Mouse (Mus musculus): ENCODE data around the gene Tmem54. TPM values are rescaled to one million over a fixed set of nuclear protein-coding genes. Genes with fewer than 3 reads are reported as not detected.

Gene Tmem54
- polyA plus RNA-seq, 1 experiment from 2014 or later, result 27.5 TPM

DNA sequence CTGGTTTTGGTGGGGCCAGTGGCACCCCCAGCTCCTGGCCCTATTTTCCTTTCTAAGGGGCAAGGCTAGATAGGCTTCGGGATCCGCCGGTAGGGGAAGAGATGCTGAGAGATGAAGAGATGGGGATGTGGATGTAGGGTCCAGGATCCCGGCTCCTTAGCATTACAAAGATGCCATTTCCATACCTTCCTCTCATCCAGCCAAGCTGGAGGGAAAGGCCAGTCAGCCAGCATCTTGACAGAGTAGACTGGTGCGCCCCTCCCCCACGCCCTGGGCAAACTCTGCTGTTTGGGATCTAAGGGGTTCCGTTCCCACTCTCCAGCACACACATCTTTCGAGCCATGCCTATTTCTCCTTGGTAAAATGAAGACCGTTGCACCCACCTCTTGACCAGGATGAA lies 725 bp downstream of the Tmem54 start:
- H3K9me3 ChIP-seq, result no peaks in the 10 kb centered on the region
- 25% methylated on average over 9 of the region's 9 CpGs for WGBS
- no peak overlapping the region for H3K9ac ChIP-seq
- peaks cover 13% of the 10 kb centered on the region for H3K4me1 ChIP-seq
- no peak overlapping the region for H3K27ac ChIP-seq
- no peak for ATAC-seq (ENCODE audit: insufficient number of reproducible peaks, low FRiP score, low TSS enrichment, low read depth)
- H3K36me3 ChIP-seq, result no peaks in the 10 kb centered on the region
- H3K4me3 ChIP-seq, result peak overlapping the region; percentile 33
- peaks cover 37% of the 10 kb centered on the region for H3K27me3 ChIP-seq
- H3K4me2 ChIP-seq, result no peak overlapping the region

DNA sequence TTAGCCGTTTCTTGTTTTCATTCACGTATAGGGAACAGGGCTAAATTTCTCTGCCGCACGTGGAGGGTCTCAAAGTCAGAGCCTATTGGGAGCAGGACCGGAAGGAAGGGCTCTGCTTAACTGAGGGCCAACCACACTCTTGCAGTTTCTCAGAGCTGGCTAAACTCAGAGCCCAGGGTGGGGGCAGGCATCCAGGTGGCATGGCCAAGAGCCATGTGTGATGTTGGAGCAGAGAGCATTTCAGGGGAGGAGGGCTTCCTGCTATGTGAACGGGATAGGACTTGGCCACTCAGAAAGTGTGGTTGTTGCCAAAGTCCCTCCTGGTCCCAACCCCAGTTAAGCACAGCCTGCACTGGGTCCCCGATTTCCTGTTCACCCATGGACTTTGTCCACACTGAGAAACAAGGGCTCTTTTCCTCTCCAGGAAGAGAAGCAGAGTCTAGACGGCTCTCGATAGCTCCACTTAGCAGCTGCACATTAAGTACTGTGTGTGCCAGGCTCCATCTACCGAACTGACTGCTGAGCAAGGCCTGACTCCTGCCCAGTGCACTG lies 2.1 kb downstream of the Tmem54 start:
- H3K4me1 ChIP-seq, result peaks cover 18% of the 10 kb centered on the region
- no peak for ATAC-seq (ENCODE audit: insufficient number of reproducible peaks, low FRiP score, low TSS enrichment, low read depth)
- no peak overlapping the region for H3K4me2 ChIP-seq
- 56% methylated on average over 10 of the region's 10 CpGs for WGBS
- peaks cover 37% of the 10 kb centered on the region for H3K27me3 ChIP-seq
- no peaks in the 10 kb centered on the region for H3K36me3 ChIP-seq
- H3K9ac ChIP-seq, result no peak overlapping the region
- no peak overlapping the region for H3K27ac ChIP-seq
- H3K4me3 ChIP-seq, result no peak overlapping the region
- H3K9me3 ChIP-seq, result no peaks in the 10 kb centered on the region

DNA sequence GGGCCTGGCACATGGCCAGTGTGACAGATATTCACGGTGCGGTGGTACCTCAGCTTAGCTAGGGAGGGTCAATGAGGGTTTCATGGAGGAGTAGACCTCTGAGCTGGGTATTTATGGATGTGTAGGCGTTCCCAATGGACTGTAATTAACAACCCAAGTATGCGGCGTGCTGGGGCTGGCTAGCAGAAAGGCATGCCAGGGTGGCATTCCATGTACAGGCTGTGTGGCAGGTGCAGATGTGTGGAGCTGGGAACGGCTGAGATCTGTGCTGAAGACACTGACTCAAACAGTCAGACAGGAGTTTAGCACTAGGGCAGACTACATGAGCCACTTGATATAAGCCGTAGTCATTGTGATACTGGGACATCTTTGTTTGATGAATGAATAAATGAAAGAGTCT lies 3.3 kb downstream of the Tmem54 start:
- H3K9me3 ChIP-seq, result no peaks in the 10 kb centered on the region
- H3K4me2 ChIP-seq, result no peak overlapping the region
- 71% methylated on average over 7 of the region's 7 CpGs for WGBS
- peaks cover 33% of the 10 kb centered on the region for H3K27me3 ChIP-seq
- peaks cover 22% of the 10 kb centered on the region for H3K4me1 ChIP-seq
- no peak for ATAC-seq (ENCODE audit: insufficient number of reproducible peaks, low FRiP score, low TSS enrichment, low read depth)
- H3K36me3 ChIP-seq, result no peaks in the 10 kb centered on the region
- H3K9ac ChIP-seq, result no peak overlapping the region
- no peak overlapping the region for H3K4me3 ChIP-seq
- no peak overlapping the region for H3K27ac ChIP-seq

DNA sequence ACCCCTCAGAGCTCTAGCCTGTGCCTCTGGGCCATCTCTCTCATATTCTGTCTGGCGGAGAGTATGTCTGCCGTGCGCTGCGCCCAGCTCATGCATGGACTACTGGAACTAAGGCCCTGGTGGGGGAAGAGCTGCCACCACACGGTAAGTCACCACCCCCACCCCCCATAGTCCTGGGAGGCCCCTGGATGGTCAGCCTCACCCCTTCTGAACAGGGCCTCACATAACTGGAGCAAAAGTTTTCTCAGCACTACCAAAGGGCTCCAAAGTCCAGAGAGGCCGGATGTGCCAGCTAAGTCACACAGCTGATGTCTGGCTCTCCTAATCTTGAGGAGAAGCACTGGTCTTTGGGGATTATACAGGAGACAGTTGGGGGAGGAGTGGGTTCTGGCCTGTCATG lies 5.5 kb downstream of the Tmem54 start:
- WGBS, result 87% methylated on average over 6 of the region's 6 CpGs

DNA sequence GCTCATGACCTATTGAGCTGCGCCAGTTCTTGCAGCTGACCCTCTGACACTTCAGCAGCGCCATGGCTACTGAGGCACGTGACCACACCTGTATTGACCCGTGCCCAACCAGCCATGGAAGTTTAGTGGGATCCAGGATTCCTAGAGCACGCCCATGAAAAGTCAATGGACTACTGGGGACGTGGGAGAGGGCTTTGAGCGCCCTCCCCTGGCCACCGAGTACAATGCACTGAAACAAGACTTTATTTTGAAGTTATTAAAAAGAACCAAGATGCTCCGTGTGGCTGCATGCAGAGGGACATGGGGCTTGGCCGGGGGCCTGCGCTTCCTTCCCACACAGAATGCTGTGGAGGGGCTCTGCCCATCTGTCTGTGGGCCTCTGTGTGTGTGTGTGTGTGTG lies 6.0 kb downstream of the Tmem54 start:
- no peak overlapping the region for H3K4me3 ChIP-seq
- H3K9ac ChIP-seq, result no peak overlapping the region
- no peak overlapping the region for H3K4me2 ChIP-seq
- 0 out of 2 replicates have a peak, but pooled peaks cover 12% of the 10 kb centered on the region for H3K4me1 ChIP-seq
- peaks cover 15% of the 10 kb centered on the region for H3K27me3 ChIP-seq
- ATAC-seq (ENCODE audit: insufficient number of reproducible peaks, low FRiP score, low TSS enrichment, low read depth), result no peak
- H3K27ac ChIP-seq, result no peak overlapping the region
- H3K36me3 ChIP-seq, result no peaks in the 10 kb centered on the region
- 61% methylated on average over 11 of the region's 11 CpGs for WGBS
- H3K9me3 ChIP-seq, result no peaks in the 10 kb centered on the region

More for the DNA sequence above, 5.5 kb downstream of the Tmem54 start:
- Histone ChIP-seq H3K4me2 (no peak overlapping the region), H3K4me1 (peaks cover 14% of the 10 kb centered on the region; the same call in 1 of the 2 replicates), H3K27me3 (peaks cover 20% of the 10 kb centered on the region), H3K4me3 (no peak overlapping the region), H3K9ac (no peak overlapping the region), H3K9me3 (no peaks in the 10 kb centered on the region), H3K27ac (no peak overlapping the region), H3K36me3 (no peaks in the 10 kb centered on the region)
- ATAC-seq (ENCODE audit: insufficient number of reproducible peaks, low FRiP score, low TSS enrichment, low read depth), result no peak

DNA sequence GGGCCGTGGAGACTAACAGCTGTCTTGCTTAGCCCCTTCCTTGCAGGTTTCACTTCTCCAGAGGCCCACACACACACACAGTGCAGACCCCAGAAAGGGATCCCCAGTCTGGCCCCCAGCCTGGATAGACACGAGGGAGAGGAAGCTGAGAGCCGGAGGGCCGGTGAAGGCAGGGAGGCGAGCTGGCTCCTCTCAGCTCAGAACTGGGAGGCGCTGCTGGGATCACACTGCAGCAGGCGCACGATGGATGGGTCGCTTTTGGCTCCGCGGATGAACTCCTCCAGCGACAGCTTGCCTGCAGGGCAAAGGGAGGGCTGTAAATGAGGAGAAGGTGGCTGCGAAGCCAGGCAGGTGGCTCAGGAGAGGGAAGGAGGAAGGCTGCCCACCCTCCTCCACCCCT lies 6.9 kb downstream of the Tmem54 start:
- Histone ChIP-seq H3K27ac (no peak overlapping the region), H3K4me2 (no peak overlapping the region), H3K27me3 (peaks cover 16% of the 10 kb centered on the region; the same call in 1 of the 2 replicates), H3K4me1 (0 out of 2 replicates have a peak, but pooled peaks cover 12% of the 10 kb centered on the region), H3K9me3 (no peaks in the 10 kb centered on the region), H3K4me3 (no peak overlapping the region), H3K9ac (no peak overlapping the region), H3K36me3 (no peaks in the 10 kb centered on the region)
- no peak for ATAC-seq (ENCODE audit: insufficient number of reproducible peaks, low FRiP score, low TSS enrichment, low read depth)
- 43% methylated on average over 12 of the region's 13 CpGs for WGBS

DNA sequence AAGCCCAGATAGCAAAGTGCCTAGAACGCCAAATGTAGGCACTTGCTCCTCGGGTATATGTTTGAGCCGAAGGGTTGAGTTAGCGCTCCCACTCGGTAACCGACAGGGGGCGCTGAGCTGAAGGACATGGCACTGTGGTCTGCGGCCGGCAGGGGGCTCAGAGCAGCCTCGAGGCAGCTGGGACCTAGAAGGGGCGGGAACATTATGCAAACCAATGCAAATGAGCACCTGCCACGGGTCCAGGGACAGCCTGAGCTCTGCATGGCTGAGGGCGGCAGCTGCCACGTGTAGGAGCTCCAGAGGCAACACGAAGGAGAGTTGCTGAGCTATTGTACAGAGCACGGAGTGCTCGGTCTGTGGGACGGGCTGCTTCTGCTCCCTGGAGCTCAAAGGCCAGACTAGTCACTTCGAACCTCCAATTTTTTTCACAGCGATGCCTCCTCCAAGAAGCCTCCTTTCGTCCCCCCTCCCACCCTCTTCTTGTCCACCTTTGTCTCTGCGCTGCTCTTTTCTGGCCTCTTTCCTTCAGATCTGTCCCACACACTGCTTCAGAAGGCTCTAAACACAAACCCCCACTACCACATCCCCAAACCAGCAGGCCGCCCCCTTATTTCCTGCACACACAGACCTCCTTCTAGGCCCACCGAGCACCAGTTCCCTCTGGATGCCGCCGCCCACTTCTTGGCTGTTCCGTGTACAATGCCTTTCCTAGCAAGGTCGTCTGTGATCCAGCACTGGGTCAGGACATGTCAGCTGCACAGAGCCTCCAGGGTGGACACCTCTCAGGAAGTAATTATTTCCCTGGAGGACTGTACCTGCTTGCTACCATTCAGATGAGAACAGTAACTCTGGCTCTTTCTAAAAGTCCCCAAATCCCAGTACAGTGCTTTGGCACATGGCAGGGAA lies 8.0 kb downstream of the Tmem54 start:
- H3K27ac ChIP-seq, result no peak overlapping the region
- 35% methylated on average over 28 of the region's 28 CpGs for WGBS
- H3K36me3 ChIP-seq, result no peaks in the 10 kb centered on the region
- 0 out of 2 replicates have a peak, but pooled peaks cover 9% of the 10 kb centered on the region for H3K4me1 ChIP-seq
- no peak overlapping the region for H3K4me3 ChIP-seq
- peaks cover 19% of the 10 kb centered on the region; the same call in 1 of the 2 replicates for H3K27me3 ChIP-seq
- 0 out of 2 replicates have a peak, but pooled peaks have one; percentile 23 for ATAC-seq (ENCODE audit: insufficient number of reproducible peaks, low FRiP score, low TSS enrichment, low read depth)
- H3K4me2 ChIP-seq, result no peak overlapping the region
- no peak overlapping the region for H3K9ac ChIP-seq
- no peaks in the 10 kb centered on the region for H3K9me3 ChIP-seq

DNA sequence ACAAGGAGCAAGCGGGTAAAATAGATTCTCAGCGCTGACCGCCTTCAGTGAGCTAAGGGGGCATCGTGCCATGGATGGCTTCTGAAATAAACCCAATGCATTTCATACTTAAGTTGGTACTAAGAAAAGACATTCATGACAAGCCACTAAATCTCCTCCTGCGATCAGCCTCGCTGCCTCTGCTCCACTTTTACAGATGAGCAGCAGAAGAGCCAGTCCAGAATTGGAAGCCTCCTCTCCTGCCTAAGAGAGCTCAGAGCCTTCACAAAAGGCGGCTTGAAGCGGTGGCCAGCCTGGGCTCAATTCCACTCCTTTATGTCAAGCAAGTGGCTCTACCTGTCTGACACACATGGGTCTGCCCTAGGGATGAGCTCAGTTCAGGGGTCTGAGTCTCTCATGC lies 11.4 kb downstream of the Tmem54 start:
- ATAC-seq (ENCODE audit: insufficient number of reproducible peaks, low FRiP score, low TSS enrichment, low read depth), result no peak
- Histone ChIP-seq H3K4me2 (no peak overlapping the region), H3K36me3 (no peaks in the 10 kb centered on the region), H3K27me3 (peaks cover 52% of the 10 kb centered on the region), H3K4me3 (no peak overlapping the region), H3K4me1 (peaks cover 23% of the 10 kb centered on the region), H3K9me3 (no peaks in the 10 kb centered on the region), H3K9ac (no peak overlapping the region), H3K27ac (no peak overlapping the region)
- 91% methylated on average over 8 of the region's 8 CpGs for WGBS

DNA sequence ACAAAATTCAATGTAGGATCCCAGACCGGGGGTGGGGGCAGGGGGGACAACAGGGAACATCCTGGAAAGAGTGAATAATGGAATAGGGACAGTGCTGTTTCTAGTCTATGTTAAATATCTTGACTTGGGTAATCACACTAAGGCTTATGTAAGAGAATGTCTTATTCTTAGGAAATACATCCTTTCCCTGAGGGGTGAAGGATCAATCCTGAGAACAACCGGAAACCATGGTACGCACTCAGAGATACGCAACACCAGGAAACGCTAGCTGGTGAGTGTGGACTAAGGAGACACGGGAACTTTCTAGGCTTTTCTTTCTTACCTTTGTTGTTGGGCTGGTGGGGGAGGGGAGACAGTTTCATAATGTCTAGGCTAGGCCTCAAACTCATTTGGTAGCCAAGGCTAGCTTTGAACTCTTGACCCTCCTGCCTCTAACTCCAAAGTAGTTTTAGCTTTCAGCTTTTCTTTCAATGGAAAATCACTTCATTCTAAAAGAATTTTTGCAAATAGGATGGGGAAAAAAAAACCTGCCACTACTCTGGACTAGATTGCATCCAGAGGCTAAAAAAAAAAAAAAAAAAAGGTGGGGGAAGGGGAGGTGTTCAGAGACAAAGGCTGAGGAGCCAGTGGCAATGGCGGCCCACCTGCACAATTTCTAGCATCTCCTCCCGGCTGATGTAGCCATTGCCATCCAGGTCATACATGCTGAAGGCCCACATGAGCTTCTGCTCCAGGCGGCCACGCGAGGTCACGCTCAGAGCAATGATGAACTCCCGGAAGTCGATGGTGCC lies 12.6 kb downstream of the Tmem54 start:
- Histone ChIP-seq H3K4me2 (no peak overlapping the region), H3K9me3 (no peaks in the 10 kb centered on the region), H3K36me3 (no peaks in the 10 kb centered on the region), H3K4me3 (no peak overlapping the region), H3K4me1 (peaks cover 20% of the 10 kb centered on the region), H3K9ac (no peak overlapping the region), H3K27ac (no peak overlapping the region), H3K27me3 (peaks cover 62% of the 10 kb centered on the region)
- no peak for ATAC-seq (ENCODE audit: insufficient number of reproducible peaks, low FRiP score, low TSS enrichment, low read depth)
- WGBS, result 90% methylated on average over 14 of the region's 14 CpGs

DNA sequence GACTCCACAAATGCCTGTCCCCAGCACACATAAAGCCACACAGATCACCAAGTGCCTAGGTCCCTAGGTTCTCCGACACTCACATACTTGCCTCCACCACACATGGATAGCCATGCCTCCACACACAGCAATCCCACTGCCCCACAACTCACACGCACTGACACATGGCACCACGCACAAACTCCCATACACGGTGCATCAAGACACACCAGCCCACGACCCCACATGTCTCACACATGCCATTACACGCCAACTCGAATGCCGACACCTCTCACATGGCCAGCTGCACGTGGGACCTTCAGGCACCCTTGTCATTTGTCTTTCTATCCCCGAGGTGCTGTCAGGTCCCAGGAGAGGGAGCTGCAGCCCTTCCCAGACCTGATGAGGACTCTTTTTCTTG lies 14.4 kb downstream of the Tmem54 start:
- H3K4me2 ChIP-seq, result no peak overlapping the region
- peaks cover 66% of the 10 kb centered on the region for H3K27me3 ChIP-seq
- WGBS, result 69% methylated on average over 10 of the region's 10 CpGs
- ATAC-seq (ENCODE audit: insufficient number of reproducible peaks, low FRiP score, low TSS enrichment, low read depth), result no peak
- H3K4me3 ChIP-seq, result no peak overlapping the region
- H3K9me3 ChIP-seq, result no peaks in the 10 kb centered on the region
- H3K27ac ChIP-seq, result no peak overlapping the region
- H3K9ac ChIP-seq, result no peak overlapping the region
- no peaks in the 10 kb centered on the region for H3K36me3 ChIP-seq
- peaks cover 17% of the 10 kb centered on the region for H3K4me1 ChIP-seq

DNA sequence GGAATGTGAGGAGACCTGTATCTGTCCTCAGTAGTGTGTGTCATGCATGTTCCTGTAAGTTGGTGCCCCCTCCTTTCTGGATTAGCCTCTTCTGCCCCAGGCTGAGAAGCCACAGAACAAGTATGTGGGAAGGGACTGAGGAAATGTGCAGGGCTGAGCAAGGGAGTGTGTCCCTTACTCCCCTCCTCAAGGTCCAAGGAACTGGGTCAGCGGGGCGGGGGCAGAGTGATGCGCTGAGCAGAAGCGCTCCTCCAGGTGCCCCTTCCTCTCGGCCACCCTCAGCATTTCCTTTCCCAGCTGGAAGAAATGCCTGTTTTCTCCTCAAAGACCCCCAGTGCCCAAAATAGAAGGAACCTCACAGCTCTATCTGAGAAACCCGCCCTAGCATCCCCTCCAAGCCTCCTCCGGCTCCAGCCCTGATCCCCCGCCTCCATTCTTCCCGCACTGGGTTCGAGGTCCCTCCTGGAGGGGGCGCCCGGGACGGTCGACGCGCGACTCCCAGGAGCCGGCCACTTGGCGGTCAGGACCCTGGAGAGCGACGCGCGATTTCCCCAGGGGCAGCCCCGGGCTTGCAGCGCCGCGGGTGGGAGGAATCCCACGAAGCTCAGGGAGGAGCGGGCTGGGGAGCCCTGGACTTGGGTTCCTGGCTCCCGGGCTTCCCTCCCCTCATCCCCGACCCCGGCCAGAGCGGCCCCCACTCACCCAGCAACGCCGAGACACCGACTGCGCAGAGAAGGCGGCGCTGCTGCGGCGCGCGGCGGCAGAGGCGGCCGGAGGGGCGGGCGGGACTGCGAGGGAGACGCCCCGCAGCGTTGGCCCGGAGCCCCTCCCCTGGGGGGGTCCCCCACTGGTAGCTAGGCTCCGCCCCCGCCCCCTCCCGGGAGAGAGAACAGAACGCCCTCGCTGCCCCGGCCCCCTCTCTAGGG lies 15.4 kb downstream of the Tmem54 start:
- Histone ChIP-seq H3K27ac (no peak overlapping the region), H3K36me3 (no peaks in the 10 kb centered on the region), H3K9ac (no peak overlapping the region), H3K27me3 (peaks cover 77% of the 10 kb centered on the region), H3K4me2 (peak overlapping the region; percentile 97), H3K4me1 (peaks cover 24% of the 10 kb centered on the region), H3K4me3 (peak overlapping the region; percentile 46), H3K9me3 (no peaks in the 10 kb centered on the region)
- ATAC-seq (ENCODE audit: insufficient number of reproducible peaks, low FRiP score, low TSS enrichment, low read depth), result no peak
- WGBS, result 2% methylated on average over 52 of the region's 59 CpGs

All from limb, embryonic 15.5 days (tissue).